Mouse (Mus musculus) gonadal fat pad, adult 2 months (tissue): ENCODE data around the gene Hnrnpa1. TPM values are rescaled to one million over a fixed set of nuclear protein-coding genes. Genes with fewer than 3 reads are reported as not detected.

Source experiments
- DNase-seq: peaks from one replicate; pipeline ENCODE4 v3.0.0-alpha.2; 2012; ENCODE audit warnings: low read depth
- polyA plus RNA-seq: library from polyadenylated mRNA; depleted of rRNA; stranded (reverse); fragments of >200 nt; gene quantifications from 2 replicates; pipeline ENCODE4 v1.2.3, GENCODE M21; 2012; rRNA removed

Gene Hnrnpa1
- 83.1 and 114 TPM in 2 replicates for polyA plus RNA-seq

DNA sequence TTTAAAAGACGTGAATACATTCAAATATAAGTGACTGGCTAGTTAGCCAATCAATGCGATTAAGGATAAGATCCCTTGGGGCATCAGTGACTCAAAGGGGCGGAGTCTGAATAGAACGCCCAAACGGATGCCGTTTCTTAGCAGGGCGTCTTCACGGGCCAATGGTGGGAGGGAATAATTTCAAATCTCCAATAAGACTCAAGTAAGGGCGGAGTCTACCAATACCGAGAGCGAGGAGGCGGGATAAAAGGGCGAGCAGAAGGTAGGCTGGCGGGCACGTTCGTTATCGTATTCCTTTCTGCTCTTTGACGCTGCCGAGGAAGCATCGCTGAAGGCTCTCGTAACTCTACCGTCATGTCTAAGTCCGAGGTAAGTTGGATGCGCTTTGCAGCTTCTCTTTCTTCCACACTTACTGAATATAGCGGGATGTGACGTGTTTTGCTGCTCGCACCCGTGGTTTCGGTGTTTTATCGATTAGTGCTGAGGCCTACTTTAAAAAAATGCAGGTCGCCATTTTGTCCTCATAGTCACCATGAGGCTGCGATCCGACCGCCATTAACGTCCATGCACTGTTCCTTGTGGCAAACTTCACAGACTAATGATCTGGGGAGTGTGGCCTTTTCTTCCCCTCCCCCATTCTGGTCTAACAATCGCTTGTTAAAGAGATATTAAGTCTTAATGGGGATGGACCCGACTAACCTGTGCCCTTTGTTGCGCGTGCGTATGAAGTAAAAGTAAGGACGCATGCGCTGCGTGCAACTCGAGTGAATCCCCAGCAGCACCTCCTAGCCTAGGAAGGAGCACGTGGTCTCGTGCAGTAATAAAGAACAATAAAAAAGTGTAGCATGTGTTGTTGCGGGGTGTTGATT is at the start of gene Hnrnpa1:
Gene Hnrnpa1 (plus strand): TSS at position 273 of the 869 bp plus-strand sequence.
- DNase-seq = peak; percentile 90

GRCm38 (mm10) chr15:103190531-103191462 is 49.4 kb upstream of the Hnrnpa1 start:
- no peak for DNase-seq

GRCm38 (mm10) chr15:103193606-103194005 is 46.6 kb upstream of the Hnrnpa1 start:
- DNase-seq = no peak

GRCm38 (mm10) chr15:103196835-103197234 is 43.4 kb upstream of the Hnrnpa1 start:
- no peak for DNase-seq

- no peak for DNase-seq
Measured at GRCm38 (mm10) chr15:103197785-103198184, 42.4 kb upstream of the Hnrnpa1 start.

DNA sequence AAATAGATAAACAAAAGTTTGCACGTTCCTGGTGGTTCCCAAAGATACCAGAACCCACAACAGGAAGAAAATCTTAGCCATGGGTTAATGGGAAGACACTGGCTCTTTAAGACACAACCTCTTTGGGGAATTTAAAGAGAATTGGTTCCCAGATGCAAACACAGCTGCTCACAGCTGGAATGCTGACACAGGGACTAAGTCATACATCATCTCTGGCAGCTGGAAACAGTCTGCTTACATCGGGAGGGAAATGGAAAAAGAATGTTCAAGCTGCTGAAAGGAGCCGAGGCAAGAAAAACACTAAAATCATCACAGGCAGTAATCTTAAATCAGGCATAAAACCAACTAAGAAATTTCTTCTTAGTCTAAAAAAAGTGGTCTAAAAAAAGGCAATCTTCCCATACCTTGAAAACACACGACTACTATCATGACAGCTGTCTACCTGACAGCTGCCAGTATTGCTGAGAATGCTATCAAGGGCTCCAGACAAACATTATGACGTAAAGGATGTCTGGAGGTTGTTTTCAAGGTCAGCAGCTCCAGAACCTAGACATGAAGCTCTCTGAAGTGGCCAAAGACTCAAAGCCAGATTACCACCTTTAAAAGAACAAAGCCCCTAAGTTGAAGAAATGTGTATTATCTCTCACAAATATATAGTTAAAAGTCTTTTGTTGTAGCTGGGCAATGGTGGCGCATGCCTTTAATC is 38.0 kb upstream of the Hnrnpa1 start:
- no peak for DNase-seq

DNA sequence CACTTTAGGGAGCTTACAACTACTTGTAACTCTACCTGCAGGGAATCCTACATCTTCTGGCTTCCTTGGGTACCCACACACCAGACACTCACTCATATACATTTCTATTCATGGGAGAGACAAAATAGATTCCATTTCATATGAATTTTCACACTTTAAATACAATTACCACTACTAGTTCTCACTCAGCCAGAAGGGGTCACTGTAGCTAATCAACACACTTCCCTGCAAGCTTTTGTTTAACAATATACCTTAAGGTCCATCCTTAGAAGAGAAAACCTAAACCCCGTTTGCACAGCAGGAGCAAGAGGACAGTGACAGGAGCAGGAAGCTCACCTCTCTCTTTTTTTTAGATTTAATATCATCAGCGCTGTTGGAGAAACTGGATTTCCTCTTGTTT is 35.1 kb upstream of the Hnrnpa1 start:
- DNase-seq = no peak

GRCm38 (mm10) chr15:103214149-103214548 is 26.1 kb upstream of the Hnrnpa1 start:
- no peak for DNase-seq

DNA sequence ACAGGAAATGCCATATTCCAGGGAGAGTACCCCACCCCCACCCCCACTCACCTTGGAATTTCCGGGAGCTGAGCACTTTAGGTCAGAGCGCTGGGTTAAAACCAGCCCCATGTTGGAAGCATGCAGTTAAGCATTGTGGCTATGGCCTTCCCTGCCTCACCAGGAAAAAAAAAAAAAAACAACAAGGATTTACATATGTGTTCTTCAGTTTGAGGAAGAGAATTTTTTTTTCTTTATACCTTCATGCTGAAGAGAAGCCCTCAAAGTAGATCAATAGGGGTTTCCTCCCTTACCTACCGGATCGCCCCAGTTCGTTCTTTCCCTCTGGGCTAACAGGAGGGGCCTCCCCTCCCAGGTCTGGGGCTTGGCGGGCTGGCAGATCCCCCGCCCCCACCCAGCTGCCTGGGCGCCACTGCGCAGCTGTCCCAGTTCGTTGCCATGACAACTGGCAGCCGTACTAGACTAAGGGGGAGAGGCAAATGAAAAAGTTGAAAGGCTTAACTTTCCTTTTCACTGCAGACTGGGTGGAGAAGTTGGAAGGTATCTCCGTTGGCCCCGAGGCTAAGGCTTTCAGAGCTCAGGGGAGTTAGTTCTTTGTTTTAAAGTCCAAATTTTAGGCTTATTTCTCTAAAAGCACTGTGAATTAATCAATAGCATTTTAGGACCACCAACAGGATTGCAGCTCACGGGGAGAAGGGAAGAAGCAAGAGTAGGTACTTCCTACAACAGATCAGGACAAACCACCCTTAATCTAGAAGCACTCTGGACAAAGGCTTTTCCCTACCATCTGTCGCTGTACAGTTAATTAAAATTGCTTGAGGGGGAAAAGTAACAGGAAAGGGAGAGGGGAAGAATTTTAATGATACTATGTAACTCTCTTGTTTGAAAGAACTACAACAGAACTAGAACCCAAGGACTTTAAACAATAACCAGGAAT is 25.0 kb upstream of the Hnrnpa1 start:
- no peak for DNase-seq

DNA sequence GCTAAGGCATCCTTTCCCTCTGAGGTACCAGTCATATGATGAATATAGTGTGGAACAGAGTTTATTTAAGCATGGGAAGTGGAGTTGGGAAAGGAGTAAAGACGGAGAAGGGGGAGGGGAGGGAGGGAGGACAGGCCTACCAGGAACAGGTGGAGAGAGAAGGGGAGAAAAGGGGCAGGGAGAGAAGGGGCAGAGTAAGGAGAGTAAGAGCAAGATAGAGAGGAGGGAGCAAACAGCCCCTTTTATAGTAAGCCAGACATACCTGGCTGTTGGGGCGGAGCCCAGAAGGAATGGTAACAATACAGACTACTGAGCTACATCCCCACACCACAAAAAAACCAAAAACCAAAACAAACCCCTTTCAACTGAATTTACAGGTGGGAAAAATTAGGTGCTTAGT is 24.2 kb upstream of the Hnrnpa1 start:
- no peak for DNase-seq

GRCm38 (mm10) chr15:103220785-103221184 is 19.4 kb upstream of the Hnrnpa1 start:
- DNase-seq = no peak

GRCm38 (mm10) chr15:103221386-103221785 is 18.8 kb upstream of the Hnrnpa1 start:
- no peak for DNase-seq

DNA sequence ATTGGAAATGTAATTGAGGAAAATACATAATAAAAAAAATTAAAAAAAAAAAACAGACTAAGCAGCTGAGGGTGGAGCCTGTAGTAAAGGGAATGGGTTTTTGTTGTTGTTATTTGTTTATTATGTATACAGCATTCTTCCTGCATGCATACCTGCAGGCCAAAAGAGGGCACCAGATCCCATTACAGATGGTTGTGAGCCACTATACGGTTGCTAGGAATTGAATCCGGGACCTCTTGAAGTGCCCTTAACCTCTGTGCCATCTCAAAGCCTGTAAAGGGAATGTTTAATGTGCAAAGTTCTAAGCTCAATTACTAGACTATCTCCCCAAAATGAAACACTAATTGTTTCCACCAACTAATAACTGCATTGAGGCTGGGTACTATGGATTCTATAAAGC is 16.1 kb upstream of the Hnrnpa1 start:
- DNase-seq = no peak

DNA sequence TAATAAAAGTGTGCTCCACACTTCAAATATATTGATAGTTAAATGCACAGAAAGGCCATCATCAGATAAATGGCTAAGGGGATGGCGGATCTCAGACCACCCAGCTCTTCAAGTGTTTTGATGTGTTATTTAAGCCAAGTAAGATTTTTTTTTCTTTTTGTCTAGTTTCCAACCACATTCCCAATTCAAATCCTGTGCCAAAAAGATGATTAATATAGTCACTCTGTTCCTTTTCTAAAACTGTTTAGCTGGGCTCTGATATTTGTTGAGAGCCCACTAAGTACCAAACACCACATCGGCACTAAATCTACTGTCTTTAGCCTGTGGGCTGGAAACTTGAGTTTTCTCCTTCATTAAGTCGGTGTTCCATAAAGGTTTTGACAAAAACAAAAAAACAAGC is 13.2 kb upstream of the Hnrnpa1 start:
- no peak for DNase-seq

DNA sequence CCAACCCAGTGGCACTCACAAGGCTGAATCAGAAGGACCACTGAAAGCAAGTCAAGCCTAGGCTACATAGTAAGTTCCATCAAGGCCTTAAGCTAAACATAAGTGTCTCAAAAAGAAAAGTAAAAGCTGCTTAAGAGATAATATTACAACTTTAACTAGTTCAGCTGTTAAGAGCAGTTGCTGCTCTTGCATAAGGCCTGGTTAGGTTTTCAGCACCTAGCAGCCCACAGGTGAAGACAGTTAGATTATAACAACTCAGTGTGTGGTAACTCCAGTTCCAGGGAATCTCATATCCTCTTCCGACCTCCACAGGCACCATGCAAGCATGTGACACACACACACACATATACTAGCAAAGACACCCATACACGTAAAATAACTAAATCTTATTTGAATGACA is 12.7 kb upstream of the Hnrnpa1 start:
- DNase-seq = no peak

GRCm38 (mm10) chr15:103228904-103229303 is 11.3 kb upstream of the Hnrnpa1 start:
- DNase-seq = no peak

GRCm38 (mm10) chr15:103233119-103233518 is 7.1 kb upstream of the Hnrnpa1 start:
- DNase-seq = no peak

DNA sequence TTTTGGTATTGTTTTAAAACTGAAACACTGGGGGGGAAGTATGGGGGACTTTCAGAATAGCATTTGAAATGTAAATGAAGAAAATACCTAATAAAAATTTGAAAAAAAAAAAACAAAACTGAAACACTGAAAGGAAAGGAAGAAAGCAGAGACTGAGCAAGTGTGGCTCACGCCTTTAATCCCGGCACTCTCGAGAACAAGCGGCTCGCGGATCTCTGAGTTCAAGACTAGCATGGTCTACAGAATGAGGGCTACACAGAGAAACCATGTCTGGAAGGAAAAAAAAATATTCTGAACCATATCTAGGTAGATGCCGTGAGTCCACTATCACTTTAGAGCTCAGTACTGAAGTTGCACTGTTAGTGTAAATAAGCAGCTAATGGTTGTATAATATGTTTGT is 2.9 kb upstream of the Hnrnpa1 start:
- no peak for DNase-seq

- peak; percentile 74 for DNase-seq
Measured at GRCm38 (mm10) chr15:103239130-103239684, 1.0 kb upstream of the Hnrnpa1 start.

GRCm38 (mm10) chr15:103239685-103240159 is 510 bp upstream of the Hnrnpa1 start, which contains the start of gene Cbx5:
Gene Cbx5, minus strand, starts transcription at chr15:103239816.
- peak; percentile 66 for DNase-seq
